Comparison of ENCODE assay signal across 8 mouse cellular contexts in genomic region chr2:24385111-24385961, GRCm38 (mm10). TPM values are rescaled to one million over a fixed set of nuclear protein-coding genes. Genes with fewer than 3 reads are reported as not detected.
DNase-seq lines count a peak whose midpoint lies in the region; ATAC-seq and TF ChIP-seq lines count a peak whose summit lies in the region.

No protein-coding gene starts in this region.

- no peak overlapping the region for H3K4me3 ChIP-seq in kidney, postnatal 0 days (replicated peaks; ENCODE audit: low read depth, low read length)
- H3K4me3 ChIP-seq in intestine, embryonic 15.5 days (replicated peaks), result no peak overlapping the region
- peak overlapping the region; percentile 90 for H3K4me3 ChIP-seq in macrophage (ENCODE audit: inconsistent target)

- no peaks in the 10 kb centered on the region for H3K4me1 ChIP-seq in kidney, postnatal 0 days (replicated peaks; ENCODE audit: insufficient read depth, low read length)
- H3K4me1 ChIP-seq in intestine, embryonic 15.5 days (replicated peaks), result peaks cover 11% of the 10 kb centered on the region

- H3K9ac ChIP-seq in kidney, postnatal 0 days (ENCODE audit: low read depth, low read length), result no peak overlapping the region
- 0 out of 2 replicates have a peak overlapping the region, but pooled peaks have one; percentile 6 for H3K9ac ChIP-seq in intestine, embryonic 15.5 days

- no peaks in the 10 kb centered on the region for H3K36me3 ChIP-seq in kidney, postnatal 0 days (ENCODE audit: insufficient read depth, low read length)
- H3K36me3 ChIP-seq in intestine, embryonic 15.5 days, result no peaks in the 10 kb centered on the region
- 0 out of 2 replicates have a peak, but pooled peaks cover 5% of the 10 kb centered on the region for H3K36me3 ChIP-seq in macrophage (ENCODE audit: inconsistent target)

- H3K27ac ChIP-seq in kidney, postnatal 0 days, result no peak overlapping the region
- peak overlapping the region; percentile 29; the same call in 1 of the 2 replicates for H3K27ac ChIP-seq in intestine, embryonic 15.5 days
- peak overlapping the region; percentile 92 for H3K27ac ChIP-seq in macrophage

- WGBS in kidney, postnatal 0 days, result 83% methylated on average over 13 of the region's 14 CpGs
- WGBS in intestine, embryonic 15.5 days, result 74% methylated on average over 14 of the region's 14 CpGs
- WGBS in macrophage (ENCODE audit: missing documents), result 18% methylated on average over 14 of the region's 14 CpGs

- TF ChIP-seq CTCF in kidney, postnatal 0 days (IDR thresholded peaks at IDR 0.05; ENCODE audit: low read depth), result no peak

- H3K27me3 ChIP-seq in kidney, postnatal 0 days (ENCODE audit: insufficient read depth, low read length), result no peaks in the 10 kb centered on the region
- no peaks in the 10 kb centered on the region for H3K27me3 ChIP-seq in intestine, embryonic 15.5 days (replicated peaks)

- peaks cover 50% of the 10 kb centered on the region for H3K79me2 ChIP-seq in macrophage (ENCODE audit: inconsistent target)

- H3K9me3 ChIP-seq in kidney, postnatal 0 days (replicated peaks; ENCODE audit: low read length), result no peaks in the 10 kb centered on the region
- H3K9me3 ChIP-seq in intestine, embryonic 15.5 days, result no peaks in the 10 kb centered on the region

- DNase-seq in kidney, postnatal 0 days (ENCODE audit: low spot score), result no peak
- no peak for DNase-seq in kidney, postnatal 4 days
- peak; percentile 90 for DNase-seq in thymus, postnatal 25 days
- no peak for DNase-seq in kidney, adult 9 months
- no peak for DNase-seq in retina, postnatal 1 day
- no peak for DNase-seq in adrenal gland, adult 18-20 months (ENCODE audit: low spot score in 2 of 2)

- H3K4me2 ChIP-seq in kidney, postnatal 0 days (ENCODE audit: low read length), result no peak overlapping the region
- H3K4me2 ChIP-seq in intestine, embryonic 15.5 days (replicated peaks), result peak overlapping the region; percentile 29

- ATAC-seq in kidney, postnatal 0 days (replicated peaks; ENCODE audit: low FRiP score, low read depth), result 0 out of 2 replicates have a peak, but pooled peaks have one; percentile 40
- peak; percentile 85 for ATAC-seq in intestine, embryonic 15.5 days

RNA-seq across cellular contexts. Expression of gene Psd4, which starts 18.0 kb away (rescaled TPM):
- 2.2 and 2.3 TPM in 2 replicates for polyA plus RNA-seq in kidney, postnatal 0 days (2015; fragmentation: Nextera tagmentation; extraction: Ambion mirVana)
- polyA plus RNA-seq in intestine, embryonic 15.5 days (2015; fragmentation: Nextera tagmentation; extraction: Ambion mirVana), result 5.5 and 6.3 TPM in 2 replicates
- total RNA-seq in macrophage (2018; cell fraction: chromatin; rRNA removed), result 100 to 1,000 TPM in 16 of 26 experiments, 10 to 100 TPM in 10; 40.5 to 257 (median 105) TPM
- 10 to 100 TPM; 28.6 to 69.4 (median 43.0) TPM for total RNA-seq in macrophage (2018; cell fraction: cytosol; rRNA removed)
- total RNA-seq in macrophage (2018; cell fraction: nucleus; rRNA removed), result 100 to 1,000 TPM in 4 of 26 experiments, 10 to 100 TPM in 22; 42.6 to 255 (median 84.4) TPM
- polyA plus RNA-seq in macrophage (2018), result 26.6 to 56.4 TPM (median 37.3 TPM) in 3 replicates
- 1 to 10 TPM; 3.4 to 4.2 TPM for total RNA-seq in adrenal gland, adult 18-20 months (2021)

RNA-seq across cellular contexts. Expression of gene Il1rn, which starts 48.7 kb away (rescaled TPM):
- 0.92 TPM in 2 replicates for polyA plus RNA-seq in kidney, postnatal 0 days (2015; fragmentation: Nextera tagmentation; extraction: Ambion mirVana)
- polyA plus RNA-seq in intestine, embryonic 15.5 days (2015; fragmentation: Nextera tagmentation; extraction: Ambion mirVana), result 0.68 and 2.4 TPM in 2 replicates
- total RNA-seq in macrophage (2018; cell fraction: chromatin; rRNA removed), result 100 to 1,000 TPM in 9 of 26 experiments, 10 to 100 TPM in 14, 1 to 10 TPM in 3; 5.6 to 659 (median 57.4) TPM
- total RNA-seq in macrophage (2018; cell fraction: cytosol; rRNA removed), result 100 to 1,000 TPM in 19 of 26 experiments, 10 to 100 TPM in 7; 51.6 to 924 (median 156) TPM
- 1,000 to 10,000 TPM in 1 of 26 experiments, 100 to 1,000 TPM in 16, 10 to 100 TPM in 9; 32.4 to 1,355 (median 151) TPM for total RNA-seq in macrophage (2018; cell fraction: nucleus; rRNA removed)
- polyA plus RNA-seq in macrophage (2018), result 61.2 to 130 TPM (median 113 TPM) in 3 replicates
- under 1 TPM; 0.13 to 0.32 TPM for total RNA-seq in adrenal gland, adult 18-20 months (2021)

Comparison
In these comparisons a context has a peak if more than half of its experiments do, and no peak if none do; other contexts are left out.
1. RNA of gene Il1rn, which starts 48.7 kb away (polyA plus RNA-seq): 61.2 to 130 TPM in macrophage; 0.92 TPM in kidney, postnatal 0 days and 0.68 to 2.4 TPM in intestine, embryonic 15.5 days; every median in the first group is over 10 times any median in the second.